Mouse (Mus musculus): Measurements from ENCODE around the gene Mmp21. TPM values are rescaled to one million over a fixed set of nuclear protein-coding genes. Genes with fewer than 3 reads are reported as not detected.

Mmp21 gene
- polyA plus RNA-seq, 1 experiment: not detected

- Histone ChIP-seq H3K27ac (ENCODE audit: control insufficient read depth, insufficient read depth, low read depth, low read length, poor library complexity) (no peak overlapping the region), H3K4me1 (ENCODE audit: control insufficient read depth, insufficient read depth, low read length) (no peaks in the 10 kb centered on the region), H3K4me3 (replicated peaks; ENCODE audit: control insufficient read depth, low read depth, low read length) (no peak overlapping the region)
- 74% methylated on average over 4 of the region's 4 CpGs for WGBS
- no peak for TF ChIP-seq POLR2A (IDR thresholded peaks at IDR 0.05; ENCODE audit: borderline replicate concordance, control insufficient read depth, low read depth, low read length)
- no peak for TF ChIP-seq CTCF (IDR thresholded peaks at IDR 0.05; ENCODE audit: control insufficient read depth, insufficient read depth, low read length)
Observed at GRCm38 (mm10) chr7:133679439-133679838, 422 bp downstream of the Mmp21 start.

GRCm38 (mm10) chr7:133678716-133679115, 1.1 kb downstream of the Mmp21 start:
- no peak overlapping the region for H3K27ac ChIP-seq (ENCODE audit: control insufficient read depth, insufficient read depth, low read depth, low read length, poor library complexity)
- no peak overlapping the region for H3K4me3 ChIP-seq (replicated peaks; ENCODE audit: control insufficient read depth, low read depth, low read length)
- TF ChIP-seq CTCF (IDR thresholded peaks at IDR 0.05; ENCODE audit: control insufficient read depth, insufficient read depth, low read length): no peak
- no peak for TF ChIP-seq POLR2A (IDR thresholded peaks at IDR 0.05; ENCODE audit: borderline replicate concordance, control insufficient read depth, low read depth, low read length)
- H3K4me1 ChIP-seq (ENCODE audit: control insufficient read depth, insufficient read depth, low read length): no peaks in the 10 kb centered on the region
- 89% methylated on average over 8 of the region's 8 CpGs for WGBS

GRCm38 (mm10) chr7:133676002-133676401, 3.9 kb downstream of the Mmp21 start:
- TF ChIP-seq POLR2A (IDR thresholded peaks at IDR 0.05; ENCODE audit: borderline replicate concordance, control insufficient read depth, low read depth, low read length): no peak
- peak; percentile 18; the same call in 1 of the 2 replicates for TF ChIP-seq CTCF (IDR thresholded peaks at IDR 0.05; ENCODE audit: control insufficient read depth, insufficient read depth, low read length)
- Histone ChIP-seq H3K4me1 (ENCODE audit: control insufficient read depth, insufficient read depth, low read length) (no peaks in the 10 kb centered on the region), H3K4me3 (replicated peaks; ENCODE audit: control insufficient read depth, low read depth, low read length) (no peak overlapping the region), H3K27ac (ENCODE audit: control insufficient read depth, insufficient read depth, low read depth, low read length, poor library complexity) (no peak overlapping the region)
- 75% methylated on average over 9 of the region's 9 CpGs for WGBS

GRCm38 (mm10) chr7:133670846-133671245, 9.0 kb downstream of the Mmp21 start:
- Histone ChIP-seq H3K4me1 (ENCODE audit: control insufficient read depth, insufficient read depth, low read length) (no peaks in the 10 kb centered on the region), H3K4me3 (replicated peaks; ENCODE audit: control insufficient read depth, low read depth, low read length) (no peak overlapping the region), H3K27ac (ENCODE audit: control insufficient read depth, insufficient read depth, low read depth, low read length, poor library complexity) (no peak overlapping the region)
- TF ChIP-seq POLR2A (IDR thresholded peaks at IDR 0.05; ENCODE audit: borderline replicate concordance, control insufficient read depth, low read depth, low read length) (no peak), CTCF (IDR thresholded peaks at IDR 0.05; ENCODE audit: control insufficient read depth, insufficient read depth, low read length) (no peak)
- 63% methylated on average over 3 of the region's 3 CpGs for WGBS

- TF ChIP-seq POLR2A (IDR thresholded peaks at IDR 0.05; ENCODE audit: borderline replicate concordance, control insufficient read depth, low read depth, low read length): no peak
- no peak for TF ChIP-seq CTCF (IDR thresholded peaks at IDR 0.05; ENCODE audit: control insufficient read depth, insufficient read depth, low read length)
- no peak overlapping the region for H3K4me3 ChIP-seq (replicated peaks; ENCODE audit: control insufficient read depth, low read depth, low read length)
- H3K27ac ChIP-seq (ENCODE audit: control insufficient read depth, insufficient read depth, low read depth, low read length, poor library complexity): no peak overlapping the region
- H3K4me1 ChIP-seq (ENCODE audit: control insufficient read depth, insufficient read depth, low read length): no peaks in the 10 kb centered on the region
- WGBS: 80% methylated on average over 9 of the region's 9 CpGs
Observed at GRCm38 (mm10) chr7:133669946-133670345, 9.9 kb downstream of the Mmp21 start.

GRCm38 (mm10) chr7:133669071-133669470, 10.8 kb downstream of the Mmp21 start:
- H3K4me1 ChIP-seq (ENCODE audit: control insufficient read depth, insufficient read depth, low read length): no peaks in the 10 kb centered on the region
- WGBS: 81% methylated on average over 1 of the region's 1 CpGs
- no peak overlapping the region for H3K4me3 ChIP-seq (replicated peaks; ENCODE audit: control insufficient read depth, low read depth, low read length)
- H3K27ac ChIP-seq (ENCODE audit: control insufficient read depth, insufficient read depth, low read depth, low read length, poor library complexity): no peak overlapping the region
- TF ChIP-seq CTCF (IDR thresholded peaks at IDR 0.05; ENCODE audit: control insufficient read depth, insufficient read depth, low read length) (no peak), POLR2A (IDR thresholded peaks at IDR 0.05; ENCODE audit: borderline replicate concordance, control insufficient read depth, low read depth, low read length) (no peak)

GRCm38 (mm10) chr7:133662467-133662866, 17.4 kb downstream of the Mmp21 start:
- 93% methylated on average over 1 of the region's 1 CpGs for WGBS
- H3K27ac ChIP-seq (ENCODE audit: control insufficient read depth, insufficient read depth, low read depth, low read length, poor library complexity): no peak overlapping the region
- H3K4me3 ChIP-seq (replicated peaks; ENCODE audit: control insufficient read depth, low read depth, low read length): no peak overlapping the region
- H3K4me1 ChIP-seq (ENCODE audit: control insufficient read depth, insufficient read depth, low read length): no peaks in the 10 kb centered on the region
- no peak for TF ChIP-seq CTCF (IDR thresholded peaks at IDR 0.05; ENCODE audit: control insufficient read depth, insufficient read depth, low read length)
- no peak for TF ChIP-seq POLR2A (IDR thresholded peaks at IDR 0.05; ENCODE audit: borderline replicate concordance, control insufficient read depth, low read depth, low read length)

- no peak for TF ChIP-seq POLR2A (IDR thresholded peaks at IDR 0.05; ENCODE audit: borderline replicate concordance, control insufficient read depth, low read depth, low read length)
- TF ChIP-seq CTCF (IDR thresholded peaks at IDR 0.05; ENCODE audit: control insufficient read depth, insufficient read depth, low read length): no peak
- Histone ChIP-seq H3K27ac (ENCODE audit: control insufficient read depth, insufficient read depth, low read depth, low read length, poor library complexity) (no peak overlapping the region), H3K4me1 (ENCODE audit: control insufficient read depth, insufficient read depth, low read length) (no peaks in the 10 kb centered on the region), H3K4me3 (replicated peaks; ENCODE audit: control insufficient read depth, low read depth, low read length) (no peak overlapping the region)
- WGBS: 87% methylated on average over 6 of the region's 6 CpGs
Observed at GRCm38 (mm10) chr7:133645716-133646115, 34.1 kb downstream of the Mmp21 start.

GRCm38 (mm10) chr7:133638821-133639220, 41.0 kb downstream of the Mmp21 start:
- peaks cover 1% of the 10 kb centered on the region; the same call in 1 of the 2 replicates for H3K4me1 ChIP-seq (ENCODE audit: control insufficient read depth, insufficient read depth, low read length)
- no peak overlapping the region for H3K27ac ChIP-seq (ENCODE audit: control insufficient read depth, insufficient read depth, low read depth, low read length, poor library complexity)
- no peak overlapping the region for H3K4me3 ChIP-seq (replicated peaks; ENCODE audit: control insufficient read depth, low read depth, low read length)
- 84% methylated on average over 13 of the region's 13 CpGs for WGBS
- TF ChIP-seq CTCF (IDR thresholded peaks at IDR 0.05; ENCODE audit: control insufficient read depth, insufficient read depth, low read length) (no peak), POLR2A (IDR thresholded peaks at IDR 0.05; ENCODE audit: borderline replicate concordance, control insufficient read depth, low read depth, low read length) (no peak)
